Mouse (Mus musculus) cortical plate, adult 2 months (tissue): ENCODE measurements around the gene Yjefn3.

Experiments
- CTCF ChIP-seq: fragments of 200-500 bp; IDR thresholded peaks from 2 replicates; pipeline ENCODE4 v1.5.1; 2011; ENCODE audit warnings: mild to moderate bottlenecking, control low read depth, low read length; ENCODE audit not compliant: insufficient read depth; ENCODE audit errors: extremely low read depth
- POLR2A ChIP-seq: fragments of 200-500 bp; IDR thresholded peaks from 2 replicates; pipeline ENCODE4 v1.6.1; 2011; ENCODE audit warnings: mild to moderate bottlenecking, low read length, control low read depth; ENCODE audit not compliant: insufficient read depth; ENCODE audit errors: extremely low read depth

GRCm38 (mm10) chr8:69918506-69918905 is 16.0 kb upstream of the Yjefn3 start:
- TF ChIP-seq POLR2A: no peak
- no peak for TF ChIP-seq CTCF
